Mouse (Mus musculus): ENCODE data around the gene Sigmar1. TPM values are rescaled to one million over a fixed set of nuclear protein-coding genes. Genes with fewer than 3 reads are reported as not detected.
"Not testable (repeated sequence)": the region's sequence is repeated elsewhere in the genome, so short reads cannot be mapped to it uniquely, and the experiment has no call there.

Gene Sigmar1
- 10 to 100 TPM; 25.7 to 27.4 TPM for total RNA-seq (2021)
- long read RNA-seq, experiment 1, transcript Sigmar1-201 (4 exons, 1,640 nt): major isoform, 32 of 39 reads
- long read RNA-seq, experiment 1, partial matches to known transcripts: 1 of 39 reads
- long read RNA-seq, experiment 1, other reads (novel, unspliced or antisense): 5 of 39 reads
- long read RNA-seq, experiment 2, transcript Sigmar1-201 (4 exons, 1,640 nt): major isoform, 30 of 32 reads
- long read RNA-seq, experiment 2, partial matches to known transcripts: 1 of 32 reads
- long read RNA-seq, experiment 2, other reads (novel, unspliced or antisense): 0 of 32 reads

DNA sequence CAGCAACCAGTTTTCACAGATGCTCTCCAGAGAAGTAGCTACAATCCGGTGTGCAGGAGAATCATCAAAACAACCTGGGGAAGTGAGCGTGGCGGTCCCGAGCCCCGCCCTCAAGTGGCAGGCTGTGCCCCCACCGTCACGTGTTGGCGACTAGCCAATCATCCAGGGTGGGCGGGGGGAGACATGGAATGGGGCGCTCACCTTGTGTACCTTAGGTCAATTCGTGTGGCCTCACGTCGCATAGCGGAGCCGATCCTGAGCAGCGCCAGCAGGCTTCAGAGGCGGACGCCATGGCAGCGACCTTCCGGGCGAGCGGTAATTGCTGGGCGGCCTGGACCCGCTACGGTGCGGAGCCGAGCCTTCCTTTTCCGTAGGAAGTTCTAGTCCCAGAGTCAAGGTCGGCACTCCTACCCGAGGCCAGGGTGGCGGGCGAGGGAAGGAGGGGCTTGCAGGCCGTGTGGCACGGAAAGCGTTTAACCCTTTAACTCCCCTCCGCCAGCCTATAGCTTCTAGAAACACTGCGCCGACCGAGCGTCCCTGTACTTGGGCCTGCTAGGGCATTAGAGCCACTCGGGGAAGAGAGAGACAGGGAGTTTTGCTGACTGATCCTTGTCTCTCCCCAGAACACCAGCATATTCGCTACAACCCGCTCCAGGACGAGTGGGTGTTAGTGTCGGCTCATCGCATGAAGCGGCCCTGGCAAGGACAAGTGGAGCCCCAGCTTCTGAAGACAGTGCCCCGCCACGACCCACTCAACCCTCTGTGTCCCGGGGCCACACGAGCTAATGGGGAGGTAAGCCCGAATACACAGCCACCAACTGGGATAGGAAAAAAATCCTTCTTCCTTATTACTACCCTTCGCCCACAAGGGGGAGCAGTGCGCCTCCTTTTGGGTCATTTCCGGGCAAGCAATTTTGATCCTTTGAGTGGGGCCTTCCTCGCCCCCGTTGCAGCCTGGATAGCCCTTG, at the start of gene Sigmar1:
Sigmar1 (minus strand) TSS at position 820 of the 968 bp plus-strand sequence.
- DNase-seq (ENCODE audit: low spot score in 2 of 2): peak; percentile 59 to 79

DNA sequence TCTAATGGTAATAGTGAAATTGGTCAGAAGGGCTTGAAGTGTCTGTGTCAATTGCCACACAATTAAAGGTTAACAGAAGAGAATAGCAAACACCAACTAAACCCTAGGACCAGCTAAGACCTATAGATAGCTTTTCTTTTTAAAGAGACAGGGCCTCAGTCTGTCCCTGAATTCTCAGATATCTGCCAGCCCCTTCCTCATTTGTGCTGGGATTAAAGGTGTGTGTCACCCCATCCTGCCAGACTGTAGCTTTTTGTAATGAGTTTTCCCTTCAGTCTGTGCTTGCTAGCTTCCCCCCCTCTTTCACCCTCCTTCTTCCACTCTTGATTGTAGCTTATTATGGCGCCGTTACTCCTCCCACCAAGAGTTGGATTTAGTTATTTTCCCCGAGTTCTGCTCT, 27.2 kb upstream of the Sigmar1 start:
- not testable (repeated sequence) for DNase-seq (ENCODE audit: low spot score in 2 of 2)

DNA sequence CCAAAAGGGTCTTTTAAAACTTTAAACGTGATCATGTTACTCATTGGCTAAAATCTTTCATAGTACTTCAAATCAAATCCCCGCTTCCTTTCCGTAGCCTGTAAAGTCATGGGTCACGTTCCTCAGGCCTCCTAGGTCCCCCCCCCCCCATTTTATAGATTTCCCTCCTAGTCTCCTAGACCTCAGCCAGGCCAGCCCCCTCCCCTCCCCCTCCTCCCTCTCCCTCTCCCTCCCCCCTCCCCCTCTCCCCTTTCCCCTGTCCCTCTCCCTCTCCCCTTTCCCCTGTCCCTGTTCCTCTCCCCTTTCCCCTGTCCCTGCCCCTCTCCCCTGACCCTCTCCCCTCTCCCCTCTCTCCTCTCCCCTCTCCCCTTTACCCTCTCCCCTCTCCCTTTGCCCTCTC, 26.8 kb upstream of the Sigmar1 start:
- DNase-seq (ENCODE audit: low spot score in 2 of 2): not testable (repeated sequence)

DNA sequence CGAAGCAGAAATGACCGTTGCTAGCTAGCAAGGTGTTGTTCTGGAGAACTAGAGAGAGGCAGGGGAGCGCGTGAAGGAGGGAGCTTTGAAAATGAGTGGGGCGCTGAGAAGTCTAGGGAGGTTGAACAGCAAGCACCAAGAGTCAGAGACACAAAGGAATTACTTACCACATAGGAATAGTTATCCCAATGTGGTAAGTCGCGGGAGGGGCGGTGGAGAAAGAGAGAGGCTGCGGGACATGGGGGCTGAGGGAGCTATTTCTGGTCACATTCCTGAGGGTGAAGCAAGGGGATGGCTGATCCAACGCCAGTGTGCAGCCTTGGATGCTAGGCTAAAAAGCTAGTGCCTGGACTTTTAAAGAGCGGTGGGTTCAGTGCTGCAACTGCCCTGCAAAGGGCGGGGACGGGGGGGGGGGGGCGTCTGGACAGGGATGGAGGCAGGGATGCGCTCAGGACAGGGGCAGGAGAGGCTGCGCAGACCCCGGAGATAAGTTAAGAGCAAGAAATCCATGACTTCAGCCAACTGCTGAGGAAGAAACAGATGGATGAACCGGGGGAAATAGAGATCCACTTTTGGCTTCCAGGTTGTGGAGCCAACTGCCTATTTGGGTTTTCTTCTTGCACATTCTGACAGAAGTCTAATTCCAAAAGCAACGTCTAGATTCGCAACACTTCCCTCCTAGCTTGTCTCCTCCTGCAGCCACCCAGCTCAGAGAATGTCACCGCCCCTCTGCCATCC, 26.0 kb upstream of the Sigmar1 start:
- DNase-seq (ENCODE audit: low spot score in 2 of 2): not testable (repeated sequence)

DNA sequence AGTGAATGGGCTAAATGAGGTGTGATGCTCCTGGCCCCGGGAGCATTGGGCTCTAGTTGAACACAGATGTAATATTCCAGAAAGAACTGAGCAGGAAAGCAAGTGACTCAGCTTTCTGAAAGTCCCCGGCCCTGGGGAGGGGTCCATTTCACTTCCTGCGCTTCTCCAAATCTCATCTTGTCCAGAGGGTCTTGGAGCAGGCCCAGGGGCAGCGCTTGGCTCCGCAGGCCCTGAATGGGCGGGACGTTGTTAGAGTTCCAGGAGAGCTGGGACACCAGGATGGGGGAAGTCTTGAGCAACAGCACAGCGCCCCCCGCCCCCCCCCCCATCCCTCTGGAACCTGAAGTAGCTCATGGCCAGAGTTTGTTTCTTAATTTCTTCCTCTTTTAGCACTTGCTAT, 25.3 kb upstream of the Sigmar1 start:
- not testable (repeated sequence) for DNase-seq (ENCODE audit: low spot score in 2 of 2)

DNA sequence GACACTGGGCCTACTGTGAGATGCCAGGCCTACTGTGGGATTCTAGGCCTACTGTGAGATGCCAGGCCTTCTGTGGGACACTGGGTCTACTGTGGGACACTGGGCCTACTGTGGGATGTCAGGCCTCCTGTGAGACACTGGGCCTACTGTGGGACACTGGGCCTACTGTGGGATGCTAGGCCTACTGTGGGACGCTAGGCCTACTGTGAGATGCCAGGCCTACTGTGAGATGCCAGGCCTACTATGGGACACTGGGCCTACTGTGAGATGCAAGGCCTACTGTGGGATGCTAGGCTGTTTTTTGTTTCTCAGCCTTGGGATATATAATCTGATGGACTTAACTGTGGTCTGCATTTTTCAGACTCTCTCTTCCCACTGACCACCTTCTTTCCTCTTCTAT, 19.9 kb upstream of the Sigmar1 start:
- not testable (repeated sequence) for DNase-seq (ENCODE audit: low spot score in 2 of 2)

DNA sequence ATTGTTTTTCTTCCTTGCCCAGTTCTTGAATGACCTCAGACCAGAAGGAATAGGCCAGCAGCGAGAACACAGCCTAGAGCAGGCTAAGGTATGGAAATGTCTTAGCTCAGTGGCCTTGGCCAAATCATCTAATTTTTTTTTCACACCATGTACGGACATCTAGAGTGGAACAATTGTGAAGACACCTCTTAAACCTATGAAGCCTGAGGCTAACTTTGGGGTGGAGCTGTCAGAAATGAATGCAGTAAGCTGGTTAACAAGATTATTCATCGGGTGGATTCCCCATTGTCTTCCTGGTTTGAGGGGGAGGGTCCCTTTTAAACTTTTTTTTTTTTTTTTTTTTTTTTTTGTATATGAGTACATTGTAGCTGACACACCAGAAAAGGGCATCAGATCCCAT, 18.5 kb upstream of the Sigmar1 start:
- not testable (repeated sequence) for DNase-seq (ENCODE audit: low spot score in 2 of 2)

DNA sequence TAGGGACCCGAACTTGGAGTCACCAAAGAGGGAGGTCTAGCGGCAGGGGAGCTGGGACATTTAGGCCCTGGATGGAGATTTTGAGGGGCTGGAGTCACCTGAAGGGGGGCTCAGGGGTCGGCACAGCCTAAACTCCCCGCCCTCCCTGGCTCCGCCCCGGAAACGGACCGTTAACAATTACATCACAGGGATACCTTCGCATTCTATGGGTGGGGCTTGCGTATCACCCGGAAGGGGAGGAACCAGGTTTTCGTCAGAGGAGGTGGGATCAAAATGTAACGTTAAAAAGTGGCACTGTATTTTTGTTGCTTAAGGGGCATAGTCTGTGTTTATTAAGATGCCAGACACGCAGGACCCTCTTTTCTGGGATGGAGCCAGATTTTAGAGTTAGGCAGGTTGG, 18.0 kb upstream of the Sigmar1 start, which contains the start of gene Ccl27a:
Ccl27a (minus strand) TSS at position 246 of the 400 bp plus-strand sequence.
- DNase-seq (ENCODE audit: low spot score in 2 of 2): peak in 1 of 2 experiments; percentile 59

DNA sequence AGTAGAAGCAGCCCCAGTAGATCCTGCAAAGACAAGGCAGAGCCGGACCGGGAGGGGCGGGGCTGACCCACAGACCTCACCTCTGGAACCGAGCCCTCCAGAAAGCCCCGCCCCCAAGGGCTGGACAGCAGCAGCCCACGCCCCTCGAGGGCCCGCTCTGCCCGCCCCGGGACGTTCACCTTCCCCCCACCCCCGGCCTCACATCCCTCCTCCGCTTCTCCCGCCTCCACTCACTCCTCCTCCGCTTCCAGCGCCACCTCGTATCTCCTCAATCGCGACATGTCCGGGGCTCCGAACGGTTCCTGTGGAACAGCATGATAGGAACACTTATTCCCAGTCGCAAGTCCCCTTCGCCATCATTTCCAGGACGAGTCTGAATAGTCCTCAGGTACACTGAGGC, 17.5 kb upstream of the Sigmar1 start:
- DNase-seq (ENCODE audit: low spot score in 2 of 2): peak; percentile 48 to 72

DNA sequence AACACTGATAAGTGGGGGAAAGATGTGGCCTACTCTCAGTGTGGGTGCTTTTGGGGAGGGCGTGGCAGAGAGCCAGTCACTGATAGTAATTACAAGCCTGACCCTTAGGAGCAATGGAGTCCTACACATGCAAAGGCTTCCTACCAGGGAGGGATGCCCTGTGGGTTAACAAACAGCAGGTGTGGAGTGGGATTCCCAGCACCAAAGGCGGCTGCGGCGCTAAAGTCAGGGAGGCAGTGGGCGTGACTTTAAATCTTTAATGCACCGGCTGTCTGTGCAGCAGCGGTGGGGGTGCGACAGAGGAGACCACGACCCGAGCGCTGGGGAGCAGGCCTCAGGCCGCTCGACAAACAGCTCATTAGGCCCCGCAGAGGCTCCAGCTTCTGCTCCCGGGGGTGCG, 17.0 kb upstream of the Sigmar1 start:
- DNase-seq (ENCODE audit: low spot score in 2 of 2): not testable (repeated sequence)

DNA sequence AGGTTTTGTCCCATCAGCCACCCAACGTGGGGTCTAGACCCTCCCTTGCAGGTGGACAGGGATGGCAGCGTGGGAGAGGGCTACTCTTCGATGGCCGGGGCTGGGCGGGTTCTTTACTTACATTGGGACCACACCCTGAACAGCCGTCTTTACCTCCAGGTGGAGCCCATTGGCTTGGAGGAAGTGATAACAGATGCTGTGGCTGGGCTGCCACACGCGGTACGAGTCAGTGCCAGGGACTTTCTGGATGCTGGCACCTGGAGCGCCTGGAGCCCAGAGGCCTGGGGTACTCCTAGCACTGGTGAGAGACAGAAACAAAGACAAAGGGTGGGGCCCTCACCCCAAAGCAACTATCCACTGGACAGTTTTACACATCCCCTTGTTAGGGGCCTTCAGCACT, 11.3 kb upstream of the Sigmar1 start:
- DNase-seq (ENCODE audit: low spot score in 2 of 2): not testable (repeated sequence)

DNA sequence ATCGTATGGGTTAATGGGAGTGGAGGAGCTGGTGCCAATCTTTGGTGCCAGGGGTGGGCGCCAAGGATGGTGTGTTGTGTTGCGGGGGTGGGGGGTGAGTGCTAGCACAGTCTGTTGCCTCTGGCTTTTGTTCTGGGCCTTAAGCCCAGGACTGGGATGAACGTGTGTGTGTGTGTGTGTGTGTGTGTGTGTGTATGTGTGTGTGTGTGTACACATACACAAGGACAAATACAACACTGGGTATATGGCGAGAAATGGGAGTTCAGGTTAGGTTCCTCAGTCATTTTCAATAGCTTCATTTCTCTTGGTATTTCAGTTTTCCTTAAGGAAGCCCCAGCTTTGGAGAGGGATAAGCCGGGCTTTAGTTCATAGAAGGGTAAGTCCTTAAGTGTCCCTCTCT, 7.2 kb upstream of the Sigmar1 start:
- DNase-seq (ENCODE audit: low spot score in 2 of 2): not testable (repeated sequence)

DNA sequence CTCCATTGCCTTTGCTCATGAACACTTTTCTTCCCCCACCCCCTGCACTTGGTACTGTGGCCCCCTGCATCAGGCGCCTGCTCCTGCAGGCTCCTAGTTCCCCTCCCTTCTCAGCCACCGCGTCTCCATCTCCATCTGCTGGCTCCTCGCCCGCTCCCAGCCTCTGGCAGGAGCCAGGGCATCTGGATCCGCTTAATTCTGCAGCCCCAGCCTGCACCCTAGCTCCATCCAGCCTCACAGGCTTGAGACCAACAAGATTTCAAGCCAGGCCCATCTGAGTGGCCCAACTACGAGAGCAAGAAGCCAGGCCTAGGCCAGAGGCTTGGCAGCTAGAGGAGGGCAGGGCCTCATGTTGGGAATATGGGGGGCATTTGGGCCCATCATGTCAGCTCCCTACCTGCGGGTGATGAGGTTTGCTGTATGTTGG, 6.7 kb upstream of the Sigmar1 start:
- peak; percentile 81 to 93 for DNase-seq (ENCODE audit: low spot score in 2 of 2)

DNA sequence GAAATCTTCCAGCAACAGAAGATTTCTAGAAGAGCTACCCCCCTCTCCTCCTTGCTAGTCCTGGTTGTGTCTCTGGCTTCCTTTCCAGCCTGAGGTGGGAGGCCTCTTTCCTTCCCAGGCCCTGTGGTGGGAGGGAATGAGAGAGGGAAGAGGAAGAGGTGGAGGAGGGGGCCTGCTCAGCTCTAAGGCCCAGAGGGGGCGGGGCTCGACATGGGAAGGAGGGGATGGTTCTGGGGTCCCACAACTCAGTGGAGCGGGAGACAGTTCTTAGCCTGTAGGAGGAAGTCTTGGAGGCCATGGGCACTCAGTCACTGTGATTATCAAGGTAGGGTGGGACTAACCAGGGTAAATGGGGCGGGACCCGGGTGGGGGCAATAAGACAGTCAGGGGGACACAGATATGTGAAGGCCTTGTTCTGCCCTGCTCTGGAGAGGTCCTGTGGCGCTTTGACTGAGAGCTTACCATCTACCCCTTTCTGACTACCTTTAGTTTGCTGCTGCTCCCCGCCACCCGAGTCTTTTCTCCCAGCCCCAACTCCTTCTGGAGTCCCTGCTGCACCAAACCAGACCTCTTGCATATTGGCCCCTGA, 6.2 kb upstream of the Sigmar1 start:
- peak; percentile 43 to 62 for DNase-seq (ENCODE audit: low spot score in 2 of 2)

DNA sequence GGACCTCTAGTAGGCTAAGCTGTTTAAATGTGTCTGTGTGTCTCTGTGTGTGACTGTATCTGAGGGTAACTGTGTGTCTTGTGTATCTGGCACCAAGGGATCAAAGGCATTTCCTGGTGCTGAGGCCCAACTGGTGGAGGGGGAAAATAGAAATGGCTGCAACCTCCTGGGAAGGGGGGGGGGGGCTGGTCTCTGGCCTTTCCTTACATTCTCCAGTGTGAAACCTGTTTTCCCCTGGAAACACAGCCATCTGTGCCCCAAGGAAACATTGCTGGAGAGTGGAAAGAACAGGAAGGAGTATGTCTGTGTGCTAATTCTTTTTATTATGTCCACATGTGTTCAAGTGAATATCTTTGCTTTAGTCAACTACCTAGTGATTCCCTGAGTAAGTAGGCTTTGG, 5.7 kb upstream of the Sigmar1 start:
- no peak for DNase-seq (ENCODE audit: low spot score in 2 of 2)

DNA sequence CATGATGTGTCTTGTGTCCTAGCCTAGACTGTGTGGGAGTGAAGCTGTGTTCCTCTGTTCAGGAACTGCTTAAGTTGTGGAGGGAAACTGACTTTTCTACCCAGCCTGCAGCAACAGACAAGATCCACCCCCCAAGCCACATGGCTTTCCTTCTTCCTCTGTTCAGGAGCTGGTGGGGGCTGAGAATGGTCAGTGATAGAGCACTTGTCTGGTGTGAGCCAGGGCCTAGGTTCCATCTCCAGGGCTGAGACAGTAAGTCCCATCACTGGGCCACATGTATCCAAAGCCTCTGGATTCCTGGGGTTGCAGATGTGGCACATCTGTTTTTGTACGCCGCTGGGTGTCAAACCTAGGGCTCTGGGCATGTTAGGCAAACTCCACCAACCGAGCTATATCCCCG, 5.0 kb upstream of the Sigmar1 start:
- no peak for DNase-seq (ENCODE audit: low spot score in 2 of 2)

DNA sequence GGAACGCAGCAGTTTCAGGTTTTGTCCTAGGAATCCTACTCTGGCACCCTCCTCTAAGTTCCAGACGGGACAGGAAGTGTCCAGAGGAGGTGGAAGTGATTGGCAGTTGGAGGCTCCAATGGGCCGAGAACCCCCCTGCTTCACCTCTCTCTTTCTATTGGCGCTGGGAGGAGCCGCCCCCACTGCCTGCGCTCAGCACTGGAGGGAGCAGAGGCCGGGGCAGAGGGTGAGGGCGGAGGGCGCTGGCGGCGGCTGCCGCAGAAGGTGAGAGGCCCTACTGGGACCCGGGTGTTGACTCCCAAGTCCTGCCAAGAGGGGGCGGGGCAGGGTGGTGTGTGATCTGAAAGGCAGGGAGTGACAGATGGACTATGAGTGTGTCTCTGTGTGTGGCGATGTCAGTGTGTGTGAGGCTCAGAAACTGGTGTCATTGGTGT, 4.3 kb upstream of the Sigmar1 start:
- peak; percentile 85 to 92 for DNase-seq (ENCODE audit: low spot score in 2 of 2)

DNA sequence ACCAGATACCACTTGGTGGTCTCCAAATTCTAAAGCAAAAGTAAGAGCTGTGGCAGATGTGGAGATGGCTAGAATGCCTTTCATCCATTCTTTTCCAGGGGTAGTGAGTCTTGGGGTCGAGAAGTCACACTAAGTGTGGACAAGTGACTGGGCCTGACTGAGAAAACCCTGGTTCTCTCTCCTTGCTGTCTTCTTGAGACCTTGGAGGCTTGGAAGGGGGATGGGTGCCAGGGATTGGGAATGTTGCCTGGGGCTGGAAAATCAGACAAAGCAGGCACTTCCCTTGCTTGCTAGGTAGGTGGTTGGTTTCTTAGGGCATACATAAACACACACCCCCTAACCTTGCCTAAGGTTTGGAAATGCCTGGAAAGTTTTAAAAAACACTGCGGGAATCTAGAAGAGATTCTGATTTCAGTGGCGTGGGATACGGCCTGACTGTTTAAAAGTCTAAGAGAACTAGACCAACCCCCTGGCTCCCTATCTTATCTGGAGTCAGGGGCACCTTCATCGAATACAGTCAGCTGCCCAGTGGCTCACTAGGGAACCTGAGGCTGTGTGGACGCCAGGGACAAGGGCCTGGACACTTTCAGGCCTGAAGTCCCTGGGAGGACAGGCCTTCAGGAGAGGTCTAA, 3.8 kb upstream of the Sigmar1 start:
- no peak for DNase-seq (ENCODE audit: low spot score in 2 of 2)

DNA sequence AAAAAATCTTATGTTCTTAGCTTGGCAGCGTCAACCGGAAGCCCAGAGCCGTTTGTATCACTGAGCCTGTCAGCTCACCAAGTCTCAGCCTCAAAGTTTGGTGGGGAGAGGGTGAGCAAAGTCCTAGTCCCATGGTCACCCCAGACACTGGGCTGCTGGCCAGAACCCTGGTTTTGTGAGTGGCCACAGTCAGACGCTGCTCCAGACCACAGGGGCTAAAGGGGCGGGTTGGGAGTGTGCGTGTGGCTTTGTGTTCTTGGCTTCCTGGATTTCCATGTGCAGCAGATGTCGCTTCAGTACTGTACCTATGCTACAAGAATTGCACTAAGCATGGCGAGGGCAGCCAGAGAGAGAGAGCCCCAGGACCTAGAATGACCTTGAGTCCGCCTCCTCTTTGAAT, 3.2 kb upstream of the Sigmar1 start:
- no peak for DNase-seq (ENCODE audit: low spot score in 2 of 2)

DNA sequence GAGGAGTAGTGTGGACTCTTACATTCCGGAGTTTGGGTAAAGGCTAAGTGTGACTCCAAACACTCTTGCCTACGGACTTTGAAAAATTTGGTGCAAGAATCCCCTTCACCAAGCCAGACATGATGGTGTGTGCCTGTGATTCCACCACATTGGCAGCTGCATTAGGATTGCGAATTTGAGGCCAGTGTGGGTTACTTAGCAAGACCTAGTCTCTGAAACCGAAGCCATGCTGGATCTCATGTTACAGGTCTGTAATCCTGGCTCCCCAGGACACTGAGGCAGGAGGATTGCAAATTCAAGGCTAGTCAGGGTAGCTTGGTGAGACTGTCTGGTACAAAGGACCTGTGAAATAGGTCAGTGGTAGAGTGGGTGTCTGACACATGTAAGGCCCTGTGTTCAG, 2.7 kb upstream of the Sigmar1 start:
- DNase-seq (ENCODE audit: low spot score in 2 of 2): no peak
